16 mouse cellular contexts compared by ENCODE assay signal in genomic region chr3:115632417-115632743, GRCm38 (mm10).
DNase-seq lines count a peak whose midpoint lies in the region; ATAC-seq lines count a peak whose summit lies in the region.
"Had no signal": no experiment of that assay in that cellular context is flagged by ENCODE, and none has a peak within 500 bp of the region (broad histone marks: within the 10 kb centered on the region; RNA-seq: fewer than 3 reads in every experiment).

No protein-coding gene starts in this region.

- no peaks in the 10 kb centered on the region for H3K36me3 ChIP-seq in forebrain, embryonic 12.5 days (replicated peaks)
- no peaks in the 10 kb centered on the region for H3K36me3 ChIP-seq in forebrain, embryonic 15.5 days
- no peaks in the 10 kb centered on the region for H3K36me3 ChIP-seq in hindbrain, embryonic 15.5 days
- H3K36me3 ChIP-seq in midbrain, embryonic 16.5 days (ENCODE audit: control insufficient read depth, insufficient read depth, low read length), result no peaks in the 10 kb centered on the region
- no peaks in the 10 kb centered on the region for H3K36me3 ChIP-seq in liver, embryonic 12.5 days

- peaks cover 11% of the 10 kb centered on the region; the same call in 1 of the 2 replicates for H3K27me3 ChIP-seq in forebrain, embryonic 12.5 days
- no peaks in the 10 kb centered on the region for H3K27me3 ChIP-seq in forebrain, embryonic 15.5 days
- H3K27me3 ChIP-seq in hindbrain, embryonic 15.5 days, result no peaks in the 10 kb centered on the region
- no peaks in the 10 kb centered on the region for H3K27me3 ChIP-seq in midbrain, embryonic 16.5 days (ENCODE audit: control insufficient read depth, insufficient read depth, low read depth, low read length)
- no peaks in the 10 kb centered on the region; the same call in 1 of the 2 replicates for H3K27me3 ChIP-seq in liver, embryonic 12.5 days (replicated peaks)

- 0 out of 2 replicates have a peak overlapping the region, but pooled peaks have one; percentile 24 for H3K4me2 ChIP-seq in forebrain, embryonic 12.5 days
- H3K4me2 ChIP-seq in forebrain, embryonic 15.5 days (replicated peaks), result no peak overlapping the region; the same call in 1 of the 2 replicates
- H3K4me2 ChIP-seq in hindbrain, embryonic 15.5 days, result no peak overlapping the region
- no peak overlapping the region for H3K4me2 ChIP-seq in midbrain, embryonic 16.5 days (ENCODE audit: low read length)
- H3K4me2 ChIP-seq in liver, embryonic 12.5 days, result no peak overlapping the region

- H3K4me3 ChIP-seq in forebrain, embryonic 12.5 days (replicated peaks), result no peak overlapping the region
- no peak overlapping the region for H3K4me3 ChIP-seq in forebrain, embryonic 15.5 days
- no peak overlapping the region for H3K4me3 ChIP-seq in hindbrain, embryonic 15.5 days
- no peak overlapping the region for H3K4me3 ChIP-seq in midbrain, embryonic 16.5 days (ENCODE audit: low read depth, low read length)
- no peak overlapping the region for H3K4me3 ChIP-seq in liver, embryonic 12.5 days
- H3K4me3 ChIP-seq: heart, adult 2 months had no signal

- no peak for DNase-seq in kidney, postnatal 25 days
- DNase-seq in urinary bladder, adult 18-20 months (ENCODE audit: low spot score in 2 of 2), result no peak
- DNase-seq: adrenal gland, postnatal 25 days; gastrocnemius, postnatal 14 days; heart, adult 2 months; kidney, adult 8-10 months; kidney, postnatal 4 days; layer of hippocampus, postnatal 36 days; right cerebral cortex, postnatal 25 days; thymus, postnatal 14 days had no signal

- peaks cover 14% of the 10 kb centered on the region for H3K4me1 ChIP-seq in forebrain, embryonic 12.5 days
- peaks cover 9% of the 10 kb centered on the region for H3K4me1 ChIP-seq in forebrain, embryonic 15.5 days
- H3K4me1 ChIP-seq in hindbrain, embryonic 15.5 days (replicated peaks), result peaks cover 12% of the 10 kb centered on the region
- peaks cover 7% of the 10 kb centered on the region; the same call in 1 of the 2 replicates for H3K4me1 ChIP-seq in midbrain, embryonic 16.5 days (ENCODE audit: control insufficient read depth, insufficient read depth, low read length)
- H3K4me1 ChIP-seq in liver, embryonic 12.5 days, result peaks cover 39% of the 10 kb centered on the region

- peak; percentile 44 for ATAC-seq in forebrain, embryonic 12.5 days (ENCODE audit: low FRiP score)
- ATAC-seq in forebrain, embryonic 15.5 days (replicated peaks), result peak; percentile 46; the same call in 1 of the 2 replicates
- ATAC-seq in hindbrain, embryonic 15.5 days (ENCODE audit: low FRiP score, low read depth), result 0 out of 2 replicates have a peak, but pooled peaks have one; percentile 46
- ATAC-seq in midbrain, embryonic 16.5 days, result peak; percentile 23; the same call in 1 of the 2 replicates
- ATAC-seq in liver, embryonic 12.5 days, result no peak

- no peaks in the 10 kb centered on the region for H3K9me3 ChIP-seq in forebrain, embryonic 12.5 days
- H3K9me3 ChIP-seq in forebrain, embryonic 15.5 days, result no peaks in the 10 kb centered on the region
- no peaks in the 10 kb centered on the region for H3K9me3 ChIP-seq in hindbrain, embryonic 15.5 days
- no peaks in the 10 kb centered on the region for H3K9me3 ChIP-seq in midbrain, embryonic 16.5 days (replicated peaks; ENCODE audit: control insufficient read depth, low read length, poor library complexity, severe bottlenecking)
- H3K9me3 ChIP-seq in liver, embryonic 12.5 days (replicated peaks), result no peaks in the 10 kb centered on the region

- H3K27ac ChIP-seq in forebrain, embryonic 12.5 days, result peak overlapping the region; percentile 81
- peak overlapping the region; percentile 29; the same call in 1 of the 2 replicates for H3K27ac ChIP-seq in forebrain, embryonic 15.5 days (replicated peaks)
- H3K27ac ChIP-seq in hindbrain, embryonic 15.5 days (replicated peaks), result peak overlapping the region; percentile 47
- peak overlapping the region; percentile 71 for H3K27ac ChIP-seq in midbrain, embryonic 16.5 days (ENCODE audit: low read length)
- no peak overlapping the region for H3K27ac ChIP-seq in liver, embryonic 12.5 days
- H3K27ac ChIP-seq: heart, adult 2 months; liver, embryonic 14.5 days had no signal

- no peak overlapping the region for H3K9ac ChIP-seq in forebrain, embryonic 12.5 days
- H3K9ac ChIP-seq in forebrain, embryonic 15.5 days (replicated peaks), result no peak overlapping the region
- H3K9ac ChIP-seq in hindbrain, embryonic 15.5 days, result no peak overlapping the region
- H3K9ac ChIP-seq in midbrain, embryonic 16.5 days (ENCODE audit: low read depth, low read length), result no peak overlapping the region; the same call in 1 of the 2 replicates
- no peak overlapping the region for H3K9ac ChIP-seq in liver, embryonic 12.5 days
- H3K9ac ChIP-seq: liver, embryonic 14.5 days had no signal

- WGBS in forebrain, embryonic 12.5 days, result 43% methylated on average over 4 of the region's 4 CpGs
- WGBS in forebrain, embryonic 15.5 days, result 41% methylated on average over 4 of the region's 4 CpGs
- whole genome bisulfite sequencing in hindbrain, embryonic 15.5 days, result 28% methylated on average over 4 of the region's 4 CpGs
- WGBS in midbrain, embryonic 16.5 days, result 35% methylated on average over 4 of the region's 4 CpGs
- 65% methylated on average over 4 of the region's 4 CpGs for WGBS in liver, embryonic 12.5 days (ENCODE audit: insufficient replicate concordance)
